Mouse (Mus musculus) layer of hippocampus, adult 18-20 months (tissue): ENCODE measurements around the gene Pan3. TPM values are rescaled to one million over a fixed set of nuclear protein-coding genes. Genes with fewer than 3 reads are reported as not detected.

Experiments
- DNase-seq, 2 experiments: peaks; one replicate each; pipeline ENCODE4 v3.0.0; 2022; ENCODE audit warnings: low spot score in 2 of 2
- long read RNA-seq: library from polyadenylated mRNA; stranded (forward); transcript quantifications from one replicate; pipeline ENCODE4 v2.0.0, GENCODE M21; 2021
- total RNA-seq, 2 experiments: library from RNA; stranded (reverse); gene quantifications; 2 replicates each; pipeline ENCODE4 v1.2.3; 2021

Gene Pan3
- 10 to 100 TPM; 84.8 to 88.2 TPM for total RNA-seq
- long read RNA-seq, full-length matches to known transcripts: 2 of 22 reads
- long read RNA-seq, partial matches to known transcripts: 9 of 22 reads
- long read RNA-seq, other reads (novel, unspliced or antisense): 11 of 22 reads

- DNase-seq: peak; percentile 93 to 96
Observed at GRCm38 (mm10) chr5:147429535-147430305, at the start of gene Pan3. Gene Pan3 (plus strand): TSS chr5:147430161.

GRCm38 (mm10) chr5:147381396-147381795 lies 48.6 kb upstream of the Pan3 start:
- peak; percentile 57 to 83 for DNase-seq

- DNase-seq: no peak
Observed at GRCm38 (mm10) chr5:147386865-147387264, 43.1 kb upstream of the Pan3 start.

GRCm38 (mm10) chr5:147388376-147389008 lies 41.5 kb upstream of the Pan3 start:
- DNase-seq: no peak

- DNase-seq: no peak
Observed at GRCm38 (mm10) chr5:147389052-147389451, 40.9 kb upstream of the Pan3 start.

- peak in 1 of 2 experiments; percentile 39 for DNase-seq
Observed at GRCm38 (mm10) chr5:147390772-147391171, 39.2 kb upstream of the Pan3 start.

- DNase-seq: no peak
Observed at GRCm38 (mm10) chr5:147392667-147393213, 37.2 kb upstream of the Pan3 start.

- DNase-seq: no peak
Observed at GRCm38 (mm10) chr5:147395050-147395449, 34.9 kb upstream of the Pan3 start.

GRCm38 (mm10) chr5:147399843-147400504 lies 30.0 kb upstream of the Pan3 start, which contains the start of gene Flt3:
Gene Flt3 (minus strand): TSS chr5:147400489.
- DNase-seq: peak in 1 of 2 experiments; percentile 42

- no peak for DNase-seq
Observed at GRCm38 (mm10) chr5:147400505-147400979, 29.4 kb upstream of the Pan3 start.

- DNase-seq: no peak
Observed at GRCm38 (mm10) chr5:147401024-147401423, 28.9 kb upstream of the Pan3 start.

GRCm38 (mm10) chr5:147402505-147402904 lies 27.5 kb upstream of the Pan3 start:
- peak in 1 of 2 experiments; percentile 78 for DNase-seq

GRCm38 (mm10) chr5:147406135-147406534 lies 23.8 kb upstream of the Pan3 start:
- DNase-seq: no peak

- no peak for DNase-seq
Observed at GRCm38 (mm10) chr5:147408731-147409130, 21.2 kb upstream of the Pan3 start.

- DNase-seq: no peak
Observed at GRCm38 (mm10) chr5:147410585-147410984, 19.4 kb upstream of the Pan3 start.

- DNase-seq: no peak
Observed at GRCm38 (mm10) chr5:147417986-147418385, 12.0 kb upstream of the Pan3 start.

GRCm38 (mm10) chr5:147418394-147419121 lies 11.4 kb upstream of the Pan3 start:
- DNase-seq: no peak

GRCm38 (mm10) chr5:147423612-147424011 lies 6.3 kb upstream of the Pan3 start:
- no peak for DNase-seq

GRCm38 (mm10) chr5:147426048-147426805 lies 3.7 kb upstream of the Pan3 start:
- peak in 1 of 2 experiments; percentile 51 for DNase-seq
